Mouse (Mus musculus): Measurements from ENCODE around the gene Tex26. TPM values are rescaled to one million over a fixed set of nuclear protein-coding genes. Genes with fewer than 3 reads are reported as not detected.
A peak's percentile ranks its signal among the peaks of the same experiment; 100 is the strongest.

The Tex26 gene
- total RNA-seq, 2 experiments from 2014 or later: not detected

DNA sequence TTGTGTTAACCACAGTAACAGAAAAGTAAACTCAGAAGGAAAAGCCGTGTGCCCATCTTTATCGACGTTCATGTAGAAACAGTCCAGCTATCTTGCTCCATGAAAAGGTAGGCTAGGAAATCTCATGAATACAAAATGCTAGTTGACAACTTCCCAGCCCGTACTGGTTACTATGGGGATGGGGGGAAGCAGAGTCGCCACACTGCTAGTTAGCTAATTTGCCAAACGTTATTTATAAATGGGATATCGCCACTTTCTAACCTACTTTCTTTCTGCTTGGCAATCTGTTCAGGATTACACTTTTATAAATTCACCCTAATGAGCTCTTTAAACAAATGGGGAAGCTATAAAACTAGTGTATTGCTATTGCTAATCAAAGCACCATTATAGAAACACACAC, 42.5 kb downstream of the Tex26 start:
- intact Hi-C loops (cut with DNase I): no loop called here
- no peak for DNase-seq (ENCODE audit: low spot score in 2 of 2)

- intact Hi-C loops (cut with DNase I): no loop called here
- peak; percentile 47 to 49 for DNase-seq (ENCODE audit: low spot score in 2 of 2)
Observed at GRCm38 (mm10) chr5:149483321-149484052, 44.0 kb downstream of the Tex26 start.

DNA sequence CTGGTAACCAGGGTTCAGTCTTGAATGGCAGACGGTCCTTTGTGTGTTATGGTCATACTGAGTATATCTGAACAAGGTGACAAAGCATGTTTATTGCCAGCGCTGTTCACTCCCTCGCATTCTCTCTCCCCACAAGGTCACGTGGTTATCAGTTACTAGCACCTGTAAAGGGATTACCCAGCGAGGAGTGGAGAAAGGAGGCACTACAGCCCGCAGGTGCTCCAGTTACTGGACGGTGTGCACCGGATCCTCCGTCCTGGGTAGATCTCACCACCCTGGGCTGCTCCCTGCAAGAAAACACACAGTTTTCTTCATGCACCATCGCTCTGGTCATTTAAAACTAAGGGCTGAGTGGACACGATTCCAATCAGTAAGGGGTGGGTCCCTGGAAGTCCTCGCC, 44.8 kb downstream of the Tex26 start:
- intact Hi-C loops (cut with DNase I): no loop called here
- DNase-seq (ENCODE audit: low spot score in 2 of 2): no peak

DNA sequence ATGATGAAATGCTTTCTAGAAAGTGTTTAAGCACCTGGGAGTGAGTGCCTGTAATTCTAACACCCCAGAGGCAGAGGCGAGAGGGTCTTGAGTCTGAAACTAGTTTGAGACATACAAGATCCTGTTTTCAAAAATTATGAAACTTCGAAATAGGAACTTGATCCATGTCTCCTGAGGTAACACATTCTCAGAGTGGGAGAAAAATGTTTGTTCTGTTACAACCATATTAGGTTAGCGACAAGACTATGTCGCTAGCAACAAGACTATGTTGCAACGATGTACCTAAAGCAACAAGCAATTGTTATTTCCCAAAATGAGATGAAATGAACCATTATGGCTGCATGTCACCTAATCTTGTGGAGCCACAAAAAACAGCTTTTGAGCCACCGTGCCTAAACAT, 46.0 kb downstream of the Tex26 start:
- no peak for DNase-seq (ENCODE audit: low spot score in 2 of 2)
- intact Hi-C loops (cut with DNase I): no loop called here

DNA sequence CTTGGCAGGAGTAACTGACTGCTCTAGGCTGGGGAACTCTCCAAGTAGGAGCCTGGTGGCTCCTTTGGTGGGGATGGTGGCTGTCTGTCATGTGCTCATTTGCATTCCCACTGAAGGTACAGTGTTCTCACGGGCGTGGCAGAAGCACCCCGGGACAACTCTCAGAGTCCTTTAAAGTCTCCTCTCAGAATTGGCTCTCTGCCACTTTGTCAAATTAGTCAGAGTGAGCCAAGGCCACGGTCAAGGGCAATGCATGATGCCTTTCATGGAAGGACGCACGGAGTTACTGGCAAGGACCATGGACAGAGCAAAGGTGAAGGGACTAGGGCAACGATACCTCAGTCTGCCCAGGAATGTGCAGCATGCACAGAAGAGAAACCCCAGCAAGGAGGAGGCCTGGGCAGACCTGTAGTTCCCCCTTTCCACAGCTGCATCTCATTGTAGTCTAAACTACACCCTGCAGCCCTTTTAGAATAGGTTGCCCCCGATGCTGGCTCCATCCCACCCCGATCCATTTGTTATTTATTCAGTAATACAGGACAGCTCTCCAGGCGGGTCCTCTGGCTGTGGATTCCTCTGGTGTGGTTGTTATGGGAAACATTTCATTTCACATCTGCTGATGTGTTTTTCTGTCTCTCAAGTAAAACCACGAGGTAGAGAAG, 49.0 kb downstream of the Tex26 start:
- intact Hi-C loops (cut with DNase I): no loop called here
- DNase-seq (ENCODE audit: low spot score in 2 of 2): peak in 1 of 2 experiments; percentile 28

DNA sequence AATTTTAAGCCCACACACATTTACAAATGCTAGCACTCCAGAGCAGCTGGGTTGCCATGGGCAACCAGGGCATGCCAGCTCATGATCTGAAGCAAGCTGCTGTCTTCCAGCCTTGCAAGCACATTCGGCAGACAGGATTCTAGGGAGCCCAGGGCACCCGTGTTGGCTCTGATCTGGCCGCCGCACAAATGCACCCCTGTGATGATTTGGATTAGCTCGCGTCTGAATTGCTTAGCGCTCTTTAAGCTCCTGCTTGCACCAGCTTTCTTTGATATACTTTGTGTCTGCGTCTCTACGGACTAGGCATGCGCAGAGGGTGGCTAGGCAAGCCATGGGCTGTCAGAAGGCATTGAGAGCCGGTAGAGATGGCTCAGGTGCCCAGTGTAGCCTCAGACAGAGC, 49.7 kb downstream of the Tex26 start:
- intact Hi-C loops (cut with DNase I): no loop called here
- DNase-seq (ENCODE audit: low spot score in 2 of 2): peak; percentile 78 to 93

GRCm38 (mm10) chr5:149490275-149490674, 50.8 kb downstream of the Tex26 start:
- DNase-seq (ENCODE audit: low spot score in 2 of 2): no peak
- intact Hi-C loops (cut with DNase I): no loop called here

GRCm38 (mm10) chr5:149495655-149496054, 56.2 kb downstream of the Tex26 start:
- intact Hi-C loops (cut with DNase I): no loop called here
- DNase-seq (ENCODE audit: low spot score in 2 of 2): no peak

DNA sequence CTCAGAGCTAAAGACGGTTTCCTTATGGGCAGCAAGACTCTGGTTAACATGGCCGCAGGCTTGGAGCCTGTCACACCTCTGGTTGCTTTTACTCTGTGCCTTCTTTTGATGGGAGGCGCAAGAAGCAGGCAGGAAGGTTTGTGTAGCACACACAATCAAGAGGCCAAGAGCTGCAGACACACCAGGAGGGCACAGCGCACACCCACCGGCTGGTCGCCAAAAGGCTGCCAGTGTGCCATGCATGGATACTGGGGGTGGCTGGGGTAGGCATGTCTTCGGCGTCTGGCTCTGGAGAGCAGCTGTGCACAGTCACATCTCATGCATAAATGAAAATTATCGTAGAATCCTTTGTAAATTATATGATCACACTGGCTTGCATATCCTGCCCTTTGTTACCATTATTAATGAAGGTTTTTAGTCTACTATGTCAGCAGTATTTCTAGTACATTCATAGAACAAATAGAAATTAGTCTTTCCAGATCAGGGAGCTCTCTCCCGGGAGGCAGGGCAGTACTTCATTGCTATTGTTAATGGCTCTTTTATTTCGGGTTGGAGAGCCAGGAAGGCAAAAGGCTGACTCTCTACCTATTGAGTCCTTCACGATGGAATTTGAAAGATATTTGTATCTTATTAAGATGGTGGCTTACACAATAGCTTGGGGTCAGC, 57.1 kb downstream of the Tex26 start:
- intact Hi-C loops (cut with DNase I): no loop called here
- no peak for DNase-seq (ENCODE audit: low spot score in 2 of 2)

DNA sequence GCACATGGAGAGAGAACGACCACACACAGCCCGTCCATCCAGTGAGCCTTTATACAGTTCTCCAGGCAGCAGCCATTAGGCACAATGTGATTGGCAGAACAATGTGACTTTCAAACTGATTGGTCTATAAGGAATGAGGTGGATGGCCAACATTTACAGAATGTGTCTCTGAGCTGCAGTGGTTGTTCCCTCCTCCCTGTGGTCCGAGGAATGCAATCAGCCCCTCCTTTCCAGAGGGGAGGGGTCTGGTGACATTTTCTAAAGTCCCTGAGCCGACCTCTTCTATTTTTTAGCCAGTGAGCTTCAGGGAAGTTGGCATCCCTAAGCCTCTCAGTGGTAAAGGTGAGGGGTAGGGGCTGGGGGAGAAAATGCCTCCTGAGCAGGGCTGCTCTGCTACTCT, 60.5 kb downstream of the Tex26 start:
- intact Hi-C loops (cut with DNase I): no loop called here
- no peak for DNase-seq (ENCODE audit: low spot score in 2 of 2)

GRCm38 (mm10) chr5:149503423-149504175, 64.1 kb downstream of the Tex26 start:
- DNase-seq (ENCODE audit: low spot score in 2 of 2): peak in 1 of 2 experiments; percentile 51
- intact Hi-C loops (cut with DNase I): no loop called here

DNA sequence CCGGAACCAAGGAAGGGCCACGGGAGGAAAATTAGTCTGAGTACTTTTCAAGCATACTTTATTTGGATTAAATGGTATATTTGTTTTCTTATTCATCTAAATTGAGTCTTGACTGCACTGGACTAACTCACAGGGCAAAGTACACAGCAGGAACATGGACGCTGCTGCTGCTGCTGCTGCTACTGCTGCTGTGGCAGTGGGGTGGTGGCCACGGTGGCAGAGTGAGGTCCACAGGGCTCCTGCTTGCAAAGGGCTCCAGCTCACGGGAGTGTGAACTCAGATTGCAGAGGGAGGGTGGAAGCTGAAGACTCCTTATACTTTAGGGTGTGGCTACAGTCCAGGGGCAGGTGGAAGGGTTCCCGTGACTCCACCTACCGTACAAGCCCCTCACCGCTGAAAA, 65.5 kb downstream of the Tex26 start:
- intact Hi-C loops (cut with DNase I): no loop called here
- DNase-seq (ENCODE audit: low spot score in 2 of 2): no peak

- DNase-seq (ENCODE audit: low spot score in 2 of 2): no peak
- intact Hi-C loops (cut with DNase I): no loop called here
Observed at GRCm38 (mm10) chr5:149506033-149506432, 66.6 kb downstream of the Tex26 start.

- no peak for DNase-seq (ENCODE audit: low spot score in 2 of 2)
- intact Hi-C loops (cut with DNase I): no loop called here
Observed at GRCm38 (mm10) chr5:149508094-149509029, 68.9 kb downstream of the Tex26 start.

- intact Hi-C loops (cut with DNase I): no loop called here
- no peak for DNase-seq (ENCODE audit: low spot score in 2 of 2)
Observed at GRCm38 (mm10) chr5:149510323-149510722, 70.9 kb downstream of the Tex26 start.

- intact Hi-C loops (cut with DNase I): no loop called here
- no peak for DNase-seq (ENCODE audit: low spot score in 2 of 2)
Observed at GRCm38 (mm10) chr5:149512695-149513094, 73.2 kb downstream of the Tex26 start.

DNA sequence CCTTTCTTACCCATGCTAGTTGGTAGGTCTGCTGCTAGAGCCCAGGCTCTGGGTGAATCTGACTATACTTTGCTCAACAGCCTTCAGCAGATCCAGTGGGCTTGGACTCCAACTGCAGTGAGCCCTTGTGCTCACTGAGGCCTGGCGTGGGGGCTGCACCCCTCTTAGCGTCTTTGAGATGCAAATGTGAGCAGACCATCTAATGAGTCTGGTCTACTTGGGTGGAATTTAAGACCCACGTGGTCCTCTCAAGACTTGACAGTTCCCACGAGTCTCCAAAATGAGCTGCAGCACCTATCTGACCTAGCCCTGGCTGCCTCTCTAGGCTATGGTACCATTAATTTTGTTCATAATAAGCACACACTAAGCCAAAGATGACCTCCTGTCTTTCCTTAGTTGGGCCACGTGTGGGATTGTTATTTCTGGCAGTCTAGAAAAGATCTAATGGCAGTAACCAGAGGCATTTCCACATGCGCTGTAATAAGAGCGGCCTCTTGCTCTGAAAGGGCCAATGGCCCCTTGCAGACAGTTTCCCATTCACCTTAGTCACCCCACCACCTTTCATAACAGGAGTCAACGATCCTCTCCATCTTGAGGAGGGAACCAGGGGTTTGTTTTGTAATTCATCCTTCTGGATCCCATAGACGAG, 74.1 kb downstream of the Tex26 start:
- intact Hi-C loops (cut with DNase I): no loop called here
- DNase-seq (ENCODE audit: low spot score in 2 of 2): no peak

DNA sequence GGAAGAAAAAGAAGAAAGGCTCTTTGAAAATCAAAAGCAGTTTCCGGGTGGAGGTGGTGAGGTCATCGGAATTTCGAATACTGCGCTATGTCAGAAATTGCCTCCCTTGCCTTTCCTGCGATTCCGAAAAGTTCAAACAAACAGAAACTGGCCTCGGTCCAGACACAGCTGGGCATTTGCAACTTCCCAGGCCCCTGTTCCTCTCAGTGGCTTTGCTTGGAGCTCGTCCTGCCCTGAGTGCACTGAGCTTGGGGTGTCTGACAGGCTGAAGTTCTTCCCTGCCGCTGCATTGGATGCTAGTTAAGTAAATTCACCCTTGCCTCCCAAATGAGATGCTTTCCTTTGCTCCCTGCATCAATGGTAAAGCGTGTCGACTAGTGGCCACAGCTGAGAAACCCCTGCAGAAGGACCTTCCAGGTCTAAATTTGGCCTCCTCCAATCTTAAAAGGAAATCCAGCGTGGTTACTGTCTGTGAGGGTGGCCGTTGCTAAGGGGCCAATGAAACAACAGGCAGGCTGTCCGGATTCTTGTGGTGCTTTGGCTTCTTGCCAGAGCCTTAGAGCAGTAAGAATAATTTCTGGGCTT, 74.7 kb downstream of the Tex26 start:
- peak; percentile 68 to 75 for DNase-seq (ENCODE audit: low spot score in 2 of 2)
- intact Hi-C loops (cut with DNase I): no loop called here

Data from left cerebral cortex, postnatal 14 days (tissue).